8 mouse cellular contexts compared by ENCODE assay signal in the genomic region with DNA sequence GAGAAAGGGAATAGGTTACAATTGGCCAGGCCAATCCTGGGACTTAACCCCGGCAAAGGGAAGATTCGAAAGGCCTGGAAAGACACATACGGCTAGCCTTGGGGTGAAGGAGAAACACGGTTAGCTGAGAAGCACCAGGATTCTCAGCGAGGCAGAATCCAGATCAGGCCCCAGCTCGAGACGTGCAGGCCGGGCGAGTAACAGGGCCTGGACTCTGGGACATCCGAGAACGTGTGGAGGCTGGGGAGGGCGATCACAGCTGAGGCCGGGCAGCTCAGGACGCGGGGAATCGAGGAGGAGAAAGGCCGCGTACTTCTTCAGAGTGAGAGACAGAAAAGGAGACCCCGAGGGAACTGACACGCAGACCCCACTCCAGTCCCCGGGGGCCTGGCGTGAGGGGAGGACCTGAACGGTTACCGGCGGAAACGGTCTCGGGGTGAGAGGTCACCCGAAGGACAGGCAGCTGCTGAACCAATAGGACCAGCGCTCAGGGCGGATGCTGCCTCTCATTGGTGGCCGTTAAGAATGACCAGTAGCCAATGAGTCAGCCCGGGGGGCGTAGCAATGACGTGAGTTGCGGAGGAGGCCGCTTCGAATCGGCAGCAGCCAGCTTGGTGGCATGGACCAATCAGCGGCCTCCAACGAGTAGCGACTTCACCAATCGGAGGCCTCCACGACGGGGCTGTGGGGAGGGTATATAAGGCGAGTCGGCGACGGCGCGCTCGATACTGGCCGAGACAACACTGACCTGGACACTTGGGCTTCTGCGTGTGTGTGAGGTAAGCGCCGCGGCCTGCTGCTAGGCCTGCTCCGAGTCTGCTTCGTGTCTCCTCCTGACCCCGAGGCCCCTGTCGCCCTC. TPM values are rescaled to one million over a fixed set of nuclear protein-coding genes. Genes with fewer than 3 reads are reported as not detected.
DNase-seq lines count a peak whose midpoint lies in the region; ATAC-seq and TF ChIP-seq lines count a peak whose summit lies in the region.

A gene (plus strand): TSS at position 603 of the 859 bp plus-strand sequence.

- under 1% methylated on average over 60 of the region's 60 CpGs for WGBS in forebrain, embryonic 15.5 days
- 1% methylated on average over 60 of the region's 60 CpGs for WGBS in lung, adult 2 months

- peak; percentile 99 for ATAC-seq in forebrain, embryonic 15.5 days (replicated peaks)
- ATAC-seq in neutrophil, adult 5-6 weeks (ENCODE audit: extremely low read depth, insufficient number of reproducible peaks, low FRiP score, poor library complexity, severe bottlenecking), result peak; percentile 94

- peak; percentile 99 for DNase-seq in ES-E14 (ENCODE audit: low read depth, low spot score)
- peak; percentile 100 for DNase-seq in cerebellum, adult 11-12 months
- peak; percentile 100 for DNase-seq in heart, postnatal 25 days (ENCODE audit: low spot score)
- peak; percentile 100 for DNase-seq in layer of hippocampus, adult 18-20 months (ENCODE audit: low spot score in 2 of 2)
- peak; percentile 98 for DNase-seq in lung, adult 2 months
- DNase-seq in thymus, adult 18-20 months, result peak; percentile 100

- H3K27me3 ChIP-seq in forebrain, embryonic 15.5 days, result no peaks in the 10 kb centered on the region

- H3K36me3 ChIP-seq in ES-E14 (ENCODE audit: control insufficient read depth, insufficient read depth, low read length, poor library complexity, severe bottlenecking), result peaks cover 33% of the 10 kb centered on the region
- peaks cover 31% of the 10 kb centered on the region for H3K36me3 ChIP-seq in forebrain, embryonic 15.5 days

- peak within 1 kb of the TSS; percentile 92 for H3K27ac ChIP-seq in ES-E14 (ENCODE audit: insufficient read depth, low read depth, low read length, poor library complexity, severe bottlenecking)
- peak within 1 kb of the TSS; percentile 88 for H3K27ac ChIP-seq in forebrain, embryonic 15.5 days (replicated peaks)

- H3K9ac ChIP-seq in ES-E14 (ENCODE audit: insufficient read depth, low read depth, low read length, poor library complexity, severe bottlenecking), result peak within 1 kb of the TSS; percentile 98
- H3K9ac ChIP-seq in forebrain, embryonic 15.5 days (replicated peaks), result peak within 1 kb of the TSS; percentile 92

- no peaks in the 10 kb centered on the region for H3K9me3 ChIP-seq in ES-E14 (ENCODE audit: control insufficient read depth, insufficient read depth, low read depth, low read length)
- no peaks in the 10 kb centered on the region for H3K9me3 ChIP-seq in forebrain, embryonic 15.5 days

- peak within 1 kb of the TSS; percentile 55 for H3K4me2 ChIP-seq in forebrain, embryonic 15.5 days (replicated peaks)

- in situ Hi-C loops in ES-E14 (cut with MboI; ENCODE audit: low sequenced_read_pairs in 2 of 2, unreplicated experiment in 2 of 2), result no loop called here

- TF ChIP-seq CTCF in lung, adult 2 months (IDR thresholded peaks at IDR 0.05; ENCODE audit: insufficient read depth, low read length), result no peak

- intact Hi-C loops in heart, postnatal 25 days (cut with DNase I), result loop anchor here (2.0 to 10.0 kb wide), 2 partner anchors 17 to 333 kb away; a partner anchor contains a TSS

- peak; percentile 100 for TF ChIP-seq POLR2A in lung, adult 2 months (IDR thresholded peaks at IDR 0.05; ENCODE audit: borderline replicate concordance, extremely low read depth, low read depth, low read length)

- H3K4me3 ChIP-seq in ES-E14 (ENCODE audit: insufficient read depth in 1 of 2, low read depth in 1 of 2, low read length in 2 of 2, poor library complexity in 1 of 2, severe bottlenecking in 1 of 2), result peak within 1 kb of the TSS; percentile 97
- peak within 1 kb of the TSS; percentile 90 for H3K4me3 ChIP-seq in forebrain, embryonic 15.5 days
- peak within 1 kb of the TSS; percentile 86 for H3K4me3 ChIP-seq in lung, adult 2 months (replicated peaks; ENCODE audit: extremely low read depth, low read depth, low read length)

- H3K4me1 ChIP-seq in ES-E14 (ENCODE audit: control insufficient read depth in 2 of 2, insufficient read depth in 2 of 2, low read length in 2 of 2, poor library complexity in 1 of 2), result peaks cover 3 to 5% of the 10 kb centered on the region in 2 experiments; a peak in 1 of 4 replicates
- H3K4me1 ChIP-seq in forebrain, embryonic 15.5 days, result peaks cover 46% of the 10 kb centered on the region
- peaks cover 16% of the 10 kb centered on the region for H3K4me1 ChIP-seq in lung, adult 2 months (ENCODE audit: control insufficient read depth, insufficient read depth, low read length)

TF ChIP-seq in ES-E14, 5 proteins besides CTCF, POLR2A, EP300 and RAD21:
- TF ChIP-seq HCFC1 (IDR thresholded peaks at IDR 0.05; ENCODE audit: borderline replicate concordance, insufficient read depth, low read length) (peak; percentile 85), ZNF384 (IDR thresholded peaks at IDR 0.05; ENCODE audit: low read depth, low read length) (no peak), CHD2 (IDR thresholded peaks at IDR 0.05; ENCODE audit: low read depth, low read length) (peak; percentile 94)

RNA-seq across cellular contexts. Expression of the gene that starts here (rescaled TPM):
- 1,484 and 1,772 TPM in 2 replicates for total RNA-seq in ES-E14 (2012; rRNA removed)
- 384 and 395 TPM in 2 replicates for polyA plus RNA-seq in forebrain, embryonic 15.5 days (2015; fragmentation: Nextera tagmentation; extraction: Ambion mirVana)
- 100 to 1,000 TPM; 686 to 854 TPM for total RNA-seq in heart, postnatal 25 days (2021)
- total RNA-seq in layer of hippocampus, adult 18-20 months (2021), result 100 to 1,000 TPM; 382 to 385 TPM
- 463 and 672 TPM in 2 replicates for polyA plus RNA-seq in lung, adult 2 months (2012; rRNA removed)
- 603 and 618 TPM in 2 replicates for total RNA-seq in neutrophil, adult 5-6 weeks (2017)

Comparison
In these comparisons a context has a peak if more than half of its experiments do, and no peak if none do; other contexts are left out.
1. Peak in every context shown above with its lines: DNase-seq, ATAC-seq, H3K4me3 ChIP-seq and H3K27ac ChIP-seq.